Mouse (Mus musculus) activated CD4-positive, CD25-positive, alpha-beta regulatory T cell (primary cell): ENCODE data around the gene Ddr2. TPM values are rescaled to one million over a fixed set of nuclear protein-coding genes. Genes with fewer than 3 reads are reported as not detected.

Experiments used
- polyA plus RNA-seq, 2 experiments: library from polyadenylated mRNA; unstranded; fragments of 100-300 nt; shearing (Covaris generic); gene quantifications; one replicate each; pipeline ENCODE4 v1.2.1; 2017

Ddr2 gene
- polyA plus RNA-seq: under 1 TPM in 1 of 2 experiments, not detected in 1; 0.25 TPM

DNA sequence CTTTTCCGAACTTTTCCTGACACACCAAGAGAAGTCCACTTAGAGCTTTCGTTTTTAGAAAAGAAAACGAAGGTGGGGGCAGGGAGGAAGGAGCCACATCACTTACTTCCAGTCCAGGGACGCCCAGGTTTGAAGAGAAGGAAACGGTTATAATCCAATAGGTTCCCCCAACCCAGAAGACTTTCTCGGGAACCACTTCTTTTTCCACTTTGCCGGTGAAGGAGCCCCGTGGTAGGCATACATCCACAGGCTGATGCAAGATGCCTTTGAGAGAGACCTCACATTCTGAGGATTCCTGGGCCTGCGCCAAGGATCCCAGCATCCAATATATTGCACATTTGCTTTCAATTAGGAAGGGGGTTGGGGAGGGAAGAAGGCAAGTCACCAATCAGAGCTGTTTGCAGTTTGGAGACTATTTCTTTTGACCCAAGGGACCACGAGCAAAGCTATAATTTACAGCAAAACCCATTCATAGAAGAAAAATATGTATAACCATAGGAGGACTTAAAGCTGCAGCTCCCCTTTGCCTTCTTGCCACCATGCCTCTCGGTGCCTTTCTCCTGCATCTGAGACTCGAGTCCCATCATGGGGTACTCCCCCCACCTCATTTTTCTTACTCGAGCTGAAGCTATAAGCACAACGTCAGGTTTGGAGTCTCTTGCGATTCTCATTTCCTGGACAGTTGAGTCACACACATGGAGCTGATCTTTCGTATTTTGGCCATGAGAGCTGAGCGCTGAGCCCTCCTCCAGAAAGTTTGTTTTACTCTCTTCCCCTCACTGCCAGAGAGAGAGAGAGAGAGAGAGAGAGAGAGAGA, at the start of gene Ddr2:
Gene Ddr2, minus strand, starts transcription at position 247 of the 817 bp plus-strand sequence.

DNA sequence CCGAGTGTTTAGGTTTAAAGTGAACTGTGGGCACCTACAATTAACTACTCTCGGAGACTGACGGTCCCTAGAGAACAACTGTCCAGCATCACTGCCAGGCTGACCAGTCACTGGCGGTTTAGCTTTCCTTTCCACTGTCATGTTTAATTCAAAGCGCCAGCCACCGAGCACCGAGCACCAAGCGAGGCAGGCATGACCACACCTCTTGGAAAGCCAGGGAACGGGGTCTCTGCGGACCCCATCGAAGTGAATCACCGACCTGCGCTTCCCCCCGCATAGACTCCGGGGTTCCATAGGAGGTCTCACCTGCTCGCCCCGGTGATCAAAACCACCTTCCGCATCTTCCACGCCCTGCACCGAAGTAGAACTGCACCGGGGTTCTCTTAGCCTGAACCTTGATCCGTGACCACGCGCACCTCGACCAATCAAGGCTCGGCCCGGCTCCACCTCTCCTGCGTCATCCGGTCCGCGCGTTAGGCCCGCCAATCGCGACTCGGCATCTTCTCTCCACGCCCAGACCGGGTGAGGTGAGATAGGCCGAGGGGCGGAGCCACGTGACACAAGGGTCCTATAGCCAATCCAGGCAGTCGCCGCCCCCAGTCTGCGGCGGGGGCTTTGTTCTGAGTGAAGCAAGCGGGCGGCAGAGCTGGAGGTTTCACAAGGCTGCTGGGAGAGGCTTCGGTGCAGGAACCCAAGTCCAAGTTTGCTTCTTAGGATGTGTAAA, 141.6 kb downstream of the Ddr2 start, which contains the start of gene Hsd17b7:
Gene Hsd17b7, minus strand, starts transcription at position 450 of the 724 bp plus-strand sequence.

GRCm38 (mm10) chr1:169928454-169928971, 182.0 kb downstream of the Ddr2 start, which contains the start of gene Ccdc190:
Ccdc190 (plus strand) TSS chr1:169928648.

Other genes with a start within 250 kb of the Ddr2 start
- not detected for gene Ccdc190, start 182.1 kb downstream of the Ddr2 start, polyA plus RNA-seq
- gene Hsd17b7, start 141.5 kb downstream of the Ddr2 start, polyA plus RNA-seq: 1 to 10 TPM; 3.6 to 4.6 TPM
- 10 to 100 TPM; 36.9 to 42.5 TPM for gene Uap1, start 64.2 kb upstream of the Ddr2 start, polyA plus RNA-seq
- 10 to 100 TPM; 14.1 to 34.0 TPM for gene Uhmk1, start 104.6 kb upstream of the Ddr2 start, polyA plus RNA-seq
- gene Sh2d1b2, start 122.0 kb upstream of the Ddr2 start, polyA plus RNA-seq: under 1 TPM in 1 of 2 experiments, not detected in 1; 0.34 TPM
- gene Sh2d1b1, start 166.6 kb upstream of the Ddr2 start, polyA plus RNA-seq: under 1 TPM in 1 of 2 experiments, not detected in 1; 0.37 TPM
- under 1 TPM in 1 of 2 experiments, not detected in 1; 0.19 TPM for gene Gm7694, start 195.6 kb upstream of the Ddr2 start, polyA plus RNA-seq
- not detected for gene Spata46, start 198.0 kb upstream of the Ddr2 start, polyA plus RNA-seq